Mouse (Mus musculus): ENCODE measurements at regions not wholly inside any gene's neighbourhood (a gene's known extent, or its start where the extent isn't known, plus 50 kb on each side); places are given as distances from the start of the nearest gene placed in this dataset.
A peak's percentile ranks its signal among the peaks of the same experiment; 100 is the strongest.

GRCm38 (mm10) chr5:85954526-85954925, 110.9 kb downstream of the Cenpc1 start:
- no peak for DNase-seq (ENCODE audit: low spot score in 2 of 2)

- DNase-seq (ENCODE audit: low spot score in 2 of 2) = peak in 1 of 2 experiments; percentile 1
These were observed 128.6 kb downstream of the Cenpc1 start for GRCm38 (mm10) chr5:85936667-85937314.

GRCm38 (mm10) chr5:85918288-85918687, 147.1 kb downstream of the Cenpc1 start:
- DNase-seq (ENCODE audit: low spot score in 2 of 2) = no peak

- no peak for DNase-seq (ENCODE audit: low spot score in 2 of 2)
These were observed 150.4 kb downstream of the Cenpc1 start for GRCm38 (mm10) chr5:85915000-85915399.

- DNase-seq (ENCODE audit: low spot score in 2 of 2) = no peak
These were observed 168.9 kb downstream of the Cenpc1 start for GRCm38 (mm10) chr5:85896452-85896851.

- no peak for DNase-seq (ENCODE audit: low spot score in 2 of 2)
These were observed 169.6 kb downstream of the Cenpc1 start for GRCm38 (mm10) chr5:85895814-85896213.

- DNase-seq (ENCODE audit: low spot score in 2 of 2) = no peak
These were observed 195.1 kb downstream of the Cenpc1 start for GRCm38 (mm10) chr5:85870311-85870710.

- DNase-seq (ENCODE audit: low spot score in 2 of 2) = no peak
These were observed 232.8 kb downstream of the Cenpc1 start for GRCm38 (mm10) chr5:85832556-85832955.

- no peak for DNase-seq (ENCODE audit: low spot score in 2 of 2)
These were observed 269.7 kb downstream of the Cenpc1 start for GRCm38 (mm10) chr5:85795531-85796197.

GRCm38 (mm10) chr5:85793148-85793547, 272.2 kb downstream of the Cenpc1 start:
- no peak for DNase-seq (ENCODE audit: low spot score in 2 of 2)

GRCm38 (mm10) chr5:85780730-85781454, 284.5 kb downstream of the Cenpc1 start:
- no peak for DNase-seq (ENCODE audit: low spot score in 2 of 2)

GRCm38 (mm10) chr5:85780017-85780416, 285.4 kb downstream of the Cenpc1 start:
- DNase-seq (ENCODE audit: low spot score in 2 of 2) = no peak

GRCm38 (mm10) chr5:85779205-85779604, 286.2 kb downstream of the Cenpc1 start:
- DNase-seq (ENCODE audit: low spot score in 2 of 2) = no peak

GRCm38 (mm10) chr5:85772660-85773059, 292.7 kb downstream of the Cenpc1 start:
- DNase-seq (ENCODE audit: low spot score in 2 of 2) = no peak

GRCm38 (mm10) chr5:85772086-85772485, 293.3 kb downstream of the Cenpc1 start:
- no peak for DNase-seq (ENCODE audit: low spot score in 2 of 2)

- no peak for DNase-seq (ENCODE audit: low spot score in 2 of 2)
These were observed 298.2 kb downstream of the Cenpc1 start for GRCm38 (mm10) chr5:85767157-85767556.

GRCm38 (mm10) chr5:85756716-85757115, 308.7 kb downstream of the Cenpc1 start:
- DNase-seq (ENCODE audit: low spot score in 2 of 2) = no peak

GRCm38 (mm10) chr5:85754227-85754626, 311.2 kb downstream of the Cenpc1 start:
- no peak for DNase-seq (ENCODE audit: low spot score in 2 of 2)

GRCm38 (mm10) chr5:85753109-85753508, 312.3 kb downstream of the Cenpc1 start:
- no peak for DNase-seq (ENCODE audit: low spot score in 2 of 2)

GRCm38 (mm10) chr5:85751649-85752048, 313.7 kb downstream of the Cenpc1 start:
- no peak for DNase-seq (ENCODE audit: low spot score in 2 of 2)

GRCm38 (mm10) chr5:85750893-85751292, 314.5 kb downstream of the Cenpc1 start:
- DNase-seq (ENCODE audit: low spot score in 2 of 2) = no peak

- no peak for DNase-seq (ENCODE audit: low spot score in 2 of 2)
These were observed 335.8 kb downstream of the Cenpc1 start for GRCm38 (mm10) chr5:85729613-85730012.

- DNase-seq (ENCODE audit: low spot score in 2 of 2) = no peak
These were observed 358.0 kb downstream of the Cenpc1 start for GRCm38 (mm10) chr5:85707345-85707744.

Measured in urinary bladder, postnatal 36 days (tissue).